In the genomic region with DNA sequence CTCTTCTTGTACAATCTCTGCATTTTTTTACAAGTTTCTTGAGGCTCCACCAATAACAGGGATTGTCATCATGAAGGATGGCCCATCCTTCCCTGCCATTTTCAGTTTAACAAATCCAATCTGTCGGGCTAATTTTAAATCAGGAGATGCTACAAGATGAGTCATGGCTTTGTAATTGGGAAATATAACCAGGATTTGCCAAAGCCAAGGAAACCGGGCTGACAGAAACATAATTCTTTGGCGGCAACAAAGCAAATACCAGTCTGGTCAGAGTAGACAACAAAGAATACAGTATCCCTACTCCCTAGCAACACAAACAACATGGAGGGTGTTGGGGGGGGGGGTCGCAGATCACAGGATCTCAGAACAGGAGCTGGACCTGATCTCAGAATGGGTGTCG, we compare ENCODE assay signal across 14 mouse cellular contexts.
DNase-seq lines count a peak whose midpoint lies in the region.
"Had no signal": no experiment of that assay in that cellular context is flagged by ENCODE, and none has a peak within 500 bp of the region (broad histone marks: within the 10 kb centered on the region; RNA-seq: fewer than 3 reads in every experiment).

No protein-coding gene starts in this region.

- H3K36me3 ChIP-seq in heart, embryonic 10.5 days: no peaks in the 10 kb centered on the region
- H3K36me3 ChIP-seq: forebrain, embryonic 15.5 days; heart, embryonic 13.5 days; neural tube, embryonic 15.5 days had no signal

- H3K27ac ChIP-seq in heart, embryonic 10.5 days: no peak overlapping the region
- H3K27ac ChIP-seq: forebrain, embryonic 15.5 days; heart, embryonic 13.5 days; hindbrain, embryonic 14.5 days; liver, embryonic 14.5 days; neural tube, embryonic 15.5 days had no signal

- no peaks in the 10 kb centered on the region for H3K4me1 ChIP-seq in heart, embryonic 10.5 days
- H3K4me1 ChIP-seq: forebrain, embryonic 15.5 days; heart, embryonic 13.5 days; neural tube, embryonic 15.5 days had no signal

- no peak overlapping the region for H3K4me3 ChIP-seq in heart, embryonic 10.5 days
- H3K4me3 ChIP-seq: forebrain, embryonic 15.5 days; heart, embryonic 13.5 days; neural tube, embryonic 15.5 days had no signal

- H3K27me3 ChIP-seq in heart, embryonic 10.5 days (ENCODE audit: insufficient read depth, poor library complexity, severe bottlenecking): no peaks in the 10 kb centered on the region
- H3K27me3 ChIP-seq: forebrain, embryonic 15.5 days; heart, embryonic 13.5 days; neural tube, embryonic 15.5 days had no signal

- WGBS in heart, embryonic 10.5 days: 84% methylated on average over 5 of the region's 5 CpGs

- no peaks in the 10 kb centered on the region for H3K9me3 ChIP-seq in heart, embryonic 10.5 days
- H3K9me3 ChIP-seq: forebrain, embryonic 15.5 days; neural tube, embryonic 15.5 days had no signal

- peak; percentile 21 for DNase-seq in adrenal gland, adult 8-10 months
- no peak for DNase-seq in adrenal gland, adult 18-20 months (ENCODE audit: low spot score in 2 of 2)
- DNase-seq in heart, adult 9 months (ENCODE audit: low spot score in 2 of 2): peak; percentile 55 to 60
- DNase-seq in heart, embryonic 10.5 days (ENCODE audit: low spot score): no peak
- peak; percentile 34 for DNase-seq in lung, postnatal 36 days
- DNase-seq in lung, postnatal 10 days: no peak
- DNase-seq in telencephalon, adult 2 months (ENCODE audit: low read depth, low spot score): peak; percentile 26
- no peak for DNase-seq in ovary, postnatal 10 days (ENCODE audit: low spot score)
- DNase-seq: thymus, postnatal 14 days had no signal

Comparison
In these comparisons a context has a peak if more than half of its experiments do, and no peak if none do; other contexts are left out.
1. DNase-seq: peak in adrenal gland, adult 8-10 months (single experiment), heart, adult 9 months (2 of 2), lung, postnatal 36 days (single experiment) and telencephalon, adult 2 months (single experiment); none in adrenal gland, adult 18-20 months (0 of 2), heart, embryonic 10.5 days (single experiment), lung, postnatal 10 days (single experiment) and ovary, postnatal 10 days (single experiment).